Mouse (Mus musculus): Measurements from ENCODE around the gene Idh1. TPM values are rescaled to one million over a fixed set of nuclear protein-coding genes. Genes with fewer than 3 reads are reported as not detected.

Gene Idh1
- polyA plus RNA-seq, 1 experiment from 2014 or later, result 436 TPM

DNA sequence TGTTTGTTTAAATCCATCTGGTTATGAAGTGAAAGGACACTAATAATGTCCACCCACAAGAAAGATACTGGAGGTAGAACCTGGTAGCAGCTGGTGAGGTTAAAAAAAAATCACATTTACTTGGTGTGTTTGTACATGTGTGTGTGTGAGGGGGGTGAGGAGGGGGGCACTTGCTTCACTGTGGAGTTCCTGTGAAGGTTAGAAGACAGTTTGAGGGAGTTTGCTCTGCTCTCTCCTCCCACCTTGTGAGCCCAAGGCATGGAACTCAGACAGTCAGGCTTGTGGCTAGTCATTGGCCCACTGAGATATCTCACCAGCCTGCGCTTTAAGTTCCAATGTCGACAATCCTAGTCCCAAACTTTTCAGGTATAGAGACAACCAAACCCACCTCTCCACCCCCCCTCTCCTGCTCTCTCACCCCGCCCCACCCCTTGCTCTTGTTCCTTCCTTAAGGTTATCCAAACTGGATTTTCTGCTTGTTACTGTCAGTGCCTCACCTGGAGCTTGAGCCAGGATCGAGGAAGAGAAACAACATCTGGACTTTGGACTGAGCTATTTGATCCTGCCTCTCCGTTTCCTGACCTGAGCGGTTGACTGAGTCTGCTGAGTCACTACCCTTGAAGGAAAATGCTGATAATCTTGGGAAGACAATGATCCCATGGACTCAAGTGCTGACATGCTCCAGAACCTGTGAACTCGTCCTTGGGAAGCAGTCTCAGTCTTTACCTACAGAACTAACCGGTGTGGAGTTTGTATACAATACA lies 68.0 kb downstream of the Idh1 start:
- Histone ChIP-seq H3K4me3 (ENCODE audit: low read depth, low read length) (no peak overlapping the region), H3K27ac (ENCODE audit: low read depth, low read length) (no peak overlapping the region), H3K4me2 (replicated peaks; ENCODE audit: low read depth, low read length) (no peak overlapping the region), H3K9me3 (ENCODE audit: control insufficient read depth, low read length) (no peaks in the 10 kb centered on the region), H3K4me1 (replicated peaks; ENCODE audit: control insufficient read depth, insufficient read depth, low read length) (no peaks in the 10 kb centered on the region), H3K27me3 (ENCODE audit: control insufficient read depth, insufficient read depth, low read length) (no peaks in the 10 kb centered on the region), H3K9ac (ENCODE audit: low read depth, low read length) (no peak overlapping the region), H3K36me3 (ENCODE audit: control insufficient read depth, insufficient read depth, low read length) (no peaks in the 10 kb centered on the region)
- WGBS, result 82% methylated on average over 8 of the region's 8 CpGs
- ATAC-seq (ENCODE audit: low FRiP score) (no peak), DNase-seq (ENCODE audit: low spot score) (no peak)

DNA sequence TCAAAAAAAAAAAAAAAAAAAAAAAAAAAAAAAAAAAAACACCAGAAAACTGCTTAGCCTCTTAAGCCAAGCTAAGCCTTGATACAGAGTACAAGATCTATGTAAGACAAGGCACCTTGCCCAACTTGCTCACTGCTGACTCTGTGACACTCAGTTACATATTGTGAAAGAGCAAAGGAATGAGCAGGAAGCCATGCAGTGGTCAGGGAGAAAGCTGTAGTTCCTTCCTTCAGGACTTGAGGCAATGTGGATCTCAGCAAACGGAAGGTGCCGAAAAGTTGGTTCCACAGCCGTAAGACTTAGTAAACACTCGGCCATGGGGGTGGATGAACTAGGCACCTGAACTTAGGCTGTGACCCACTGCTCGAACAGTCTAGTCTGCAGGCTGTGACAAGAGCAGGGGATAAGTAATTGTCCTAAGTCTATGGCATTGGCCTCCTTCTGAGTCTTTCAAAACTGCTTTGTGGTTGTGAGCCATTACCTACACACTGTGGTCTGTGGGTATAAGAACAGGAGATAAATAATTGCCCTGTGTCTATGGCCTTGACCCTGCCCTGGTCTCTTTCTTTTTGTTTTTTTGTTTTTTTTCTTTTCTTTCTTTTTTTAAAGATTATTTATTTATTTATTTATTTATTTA lies 72.6 kb downstream of the Idh1 start:
- no peak for ATAC-seq (ENCODE audit: low FRiP score)
- no peak overlapping the region for H3K27ac ChIP-seq (ENCODE audit: low read depth, low read length)
- H3K27me3 ChIP-seq (ENCODE audit: control insufficient read depth, insufficient read depth, low read length), result no peaks in the 10 kb centered on the region
- H3K4me1 ChIP-seq (replicated peaks; ENCODE audit: control insufficient read depth, insufficient read depth, low read length), result no peaks in the 10 kb centered on the region
- 91% methylated on average over 5 of the region's 5 CpGs for WGBS
- no peak overlapping the region for H3K4me2 ChIP-seq (replicated peaks; ENCODE audit: low read depth, low read length)
- H3K36me3 ChIP-seq (ENCODE audit: control insufficient read depth, insufficient read depth, low read length), result no peaks in the 10 kb centered on the region
- no peaks in the 10 kb centered on the region for H3K9me3 ChIP-seq (ENCODE audit: control insufficient read depth, low read length)
- no peak for DNase-seq (ENCODE audit: low spot score)
- H3K9ac ChIP-seq (ENCODE audit: low read depth, low read length), result no peak overlapping the region
- H3K4me3 ChIP-seq (ENCODE audit: low read depth, low read length), result no peak overlapping the region

DNA sequence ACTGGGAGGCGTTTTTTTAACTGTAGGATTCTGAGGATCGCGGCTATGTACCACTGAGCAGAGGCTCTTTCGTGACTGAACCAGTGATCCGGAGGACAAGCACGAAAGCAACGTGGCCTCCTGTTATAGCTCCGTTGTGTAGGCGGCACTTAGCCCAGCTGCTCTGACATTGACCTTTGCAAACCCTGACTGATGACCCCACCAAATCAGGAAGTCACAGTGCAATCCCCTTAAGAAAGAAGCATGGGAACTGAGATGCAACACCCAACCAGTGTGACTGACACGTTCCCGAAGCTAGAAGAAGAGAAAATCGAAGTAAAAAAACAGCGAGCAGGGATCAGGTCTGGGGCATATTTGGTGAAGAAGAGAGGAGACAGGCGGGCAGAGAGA lies 73.5 kb downstream of the Idh1 start:
- no peak overlapping the region for H3K27ac ChIP-seq (ENCODE audit: low read depth, low read length)

DNA sequence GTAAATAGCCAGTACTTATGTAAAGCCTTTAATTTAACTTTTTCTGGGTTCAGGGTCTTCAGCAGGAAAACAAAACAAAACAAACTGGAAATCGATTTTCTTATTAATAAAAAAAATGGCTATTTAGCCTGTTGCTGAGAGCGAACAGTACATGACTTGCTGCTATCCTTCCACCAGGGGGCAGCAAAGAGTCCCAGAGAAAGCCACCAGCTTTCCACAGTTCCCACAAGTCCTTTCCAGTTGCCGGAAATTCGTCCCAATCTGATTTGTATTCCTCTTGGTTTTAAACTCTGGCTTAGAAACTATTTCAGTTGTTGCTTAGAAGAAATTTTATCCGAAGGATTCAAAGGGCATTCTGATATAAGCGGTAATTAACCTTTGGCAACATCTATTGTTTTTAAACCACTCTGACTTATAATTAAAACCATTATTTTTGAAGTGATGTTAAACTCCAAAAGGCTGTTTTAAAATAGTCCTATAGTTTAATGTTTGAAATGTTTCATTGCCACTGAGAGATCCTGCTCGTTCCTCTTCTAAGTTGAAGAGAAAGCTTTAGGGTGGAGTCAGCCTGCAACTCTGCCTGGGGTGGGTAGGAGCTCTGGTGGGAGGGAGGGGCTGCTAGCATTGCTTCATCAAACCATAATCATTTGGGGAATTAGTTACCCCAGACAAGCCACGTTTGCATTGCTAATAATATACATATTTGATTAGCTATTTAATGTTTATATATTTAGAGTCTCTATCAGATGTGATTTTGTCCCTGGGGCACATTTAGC lies 74.1 kb downstream of the Idh1 start:
- H3K4me2 ChIP-seq (replicated peaks; ENCODE audit: low read depth, low read length), result no peak overlapping the region

More for the DNA sequence above, 73.5 kb downstream of the Idh1 start:
- H3K27me3 ChIP-seq (ENCODE audit: control insufficient read depth, insufficient read depth, low read length), result no peaks in the 10 kb centered on the region
- no peak overlapping the region for H3K9ac ChIP-seq (ENCODE audit: low read depth, low read length)
- peak; percentile 20 for DNase-seq (ENCODE audit: low spot score)
- H3K4me2 ChIP-seq (replicated peaks; ENCODE audit: low read depth, low read length), result no peak overlapping the region; the same call in 1 of the 2 replicates
- WGBS, result 49% methylated on average over 14 of the region's 14 CpGs
- no peaks in the 10 kb centered on the region for H3K36me3 ChIP-seq (ENCODE audit: control insufficient read depth, insufficient read depth, low read length)
- ATAC-seq (ENCODE audit: low FRiP score), result peak; percentile 35; the same call in 1 of the 2 replicates
- no peaks in the 10 kb centered on the region for H3K4me1 ChIP-seq (replicated peaks; ENCODE audit: control insufficient read depth, insufficient read depth, low read length)
- no peak overlapping the region for H3K4me3 ChIP-seq (ENCODE audit: low read depth, low read length)
- H3K9me3 ChIP-seq (ENCODE audit: control insufficient read depth, low read length), result no peaks in the 10 kb centered on the region

DNA sequence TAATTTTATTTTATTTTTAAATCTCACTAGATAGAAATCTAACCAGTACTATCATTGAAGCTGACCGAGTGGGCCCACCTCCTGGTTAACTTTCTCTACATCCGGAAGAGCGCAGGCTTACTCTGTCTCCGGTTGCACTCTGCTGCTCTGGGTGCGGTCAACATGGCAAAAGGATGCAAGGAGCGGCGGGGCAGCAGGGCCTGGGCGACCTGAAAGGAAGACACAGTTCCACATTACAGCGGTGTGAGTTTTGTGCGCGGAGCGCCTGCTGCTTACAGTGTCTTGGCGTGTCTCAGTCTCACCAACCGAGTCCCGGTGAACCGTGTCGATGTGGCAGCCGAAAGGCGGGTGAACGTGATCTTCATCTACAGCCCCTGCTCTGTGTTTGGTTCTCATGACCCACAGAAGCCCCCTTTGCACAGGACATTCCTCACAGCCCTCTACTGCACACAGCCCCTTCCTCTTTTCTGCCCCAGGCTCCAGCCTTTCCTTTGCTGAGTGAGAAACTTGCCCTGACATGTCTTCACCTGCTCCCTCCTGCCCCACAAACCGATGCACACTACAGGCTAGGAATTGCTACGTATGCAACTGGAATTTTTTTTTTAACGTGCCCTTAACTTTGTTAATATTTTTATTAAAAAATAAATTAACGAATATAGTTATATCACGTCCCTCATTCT lies 76.4 kb downstream of the Idh1 start:
- Histone ChIP-seq H3K27me3 (ENCODE audit: control insufficient read depth, insufficient read depth, low read length) (no peaks in the 10 kb centered on the region), H3K4me3 (ENCODE audit: low read depth, low read length) (no peak overlapping the region), H3K4me2 (replicated peaks; ENCODE audit: low read depth, low read length) (no peak overlapping the region), H3K4me1 (replicated peaks; ENCODE audit: control insufficient read depth, insufficient read depth, low read length) (no peaks in the 10 kb centered on the region), H3K9me3 (ENCODE audit: control insufficient read depth, low read length) (no peaks in the 10 kb centered on the region), H3K9ac (ENCODE audit: low read depth, low read length) (no peak overlapping the region), H3K36me3 (ENCODE audit: control insufficient read depth, insufficient read depth, low read length) (no peaks in the 10 kb centered on the region), H3K27ac (ENCODE audit: low read depth, low read length) (no peak overlapping the region)
- DNase-seq (ENCODE audit: low spot score) (no peak), ATAC-seq (ENCODE audit: low FRiP score) (no peak)
- 72% methylated on average over 25 of the region's 25 CpGs for WGBS

More for the DNA sequence above, 74.1 kb downstream of the Idh1 start:
- H3K9ac ChIP-seq (ENCODE audit: low read depth, low read length), result no peak overlapping the region
- ATAC-seq (ENCODE audit: low FRiP score) (peak; percentile 73; the same call in 1 of the 2 replicates), DNase-seq (ENCODE audit: low spot score) (peak; percentile 92)
- no peaks in the 10 kb centered on the region for H3K4me1 ChIP-seq (replicated peaks; ENCODE audit: control insufficient read depth, insufficient read depth, low read length)
- no peak overlapping the region for H3K27ac ChIP-seq (ENCODE audit: low read depth, low read length)
- WGBS, result 16% methylated on average over 8 of the region's 8 CpGs
- no peaks in the 10 kb centered on the region for H3K27me3 ChIP-seq (ENCODE audit: control insufficient read depth, insufficient read depth, low read length)
- H3K9me3 ChIP-seq (ENCODE audit: control insufficient read depth, low read length), result no peaks in the 10 kb centered on the region
- H3K4me3 ChIP-seq (ENCODE audit: low read depth, low read length), result no peak overlapping the region
- H3K36me3 ChIP-seq (ENCODE audit: control insufficient read depth, insufficient read depth, low read length), result no peaks in the 10 kb centered on the region

DNA sequence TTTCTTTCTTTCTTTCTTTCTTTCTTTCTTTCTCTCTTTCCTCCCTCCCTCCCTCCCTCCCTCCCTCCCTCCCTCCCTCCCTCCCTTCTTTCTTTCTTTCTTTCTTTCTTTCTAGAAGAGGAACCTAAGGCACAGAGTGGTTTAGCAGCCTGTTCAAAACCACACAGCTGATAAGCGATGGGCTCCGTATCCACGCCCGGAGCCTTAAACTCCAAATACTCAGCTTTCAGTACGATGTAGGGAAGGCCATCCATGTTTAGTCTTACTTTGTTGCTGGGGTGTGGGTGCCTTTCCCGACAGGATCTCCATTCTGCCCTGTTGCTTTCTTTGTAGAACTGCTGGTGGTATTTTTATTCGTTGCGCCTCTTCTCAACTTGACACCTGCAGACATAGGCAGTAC lies 77.1 kb downstream of the Idh1 start:
- Histone ChIP-seq H3K27ac (ENCODE audit: low read depth, low read length) (no peak overlapping the region), H3K9ac (ENCODE audit: low read depth, low read length) (no peak overlapping the region), H3K27me3 (ENCODE audit: control insufficient read depth, insufficient read depth, low read length) (no peaks in the 10 kb centered on the region), H3K4me3 (ENCODE audit: low read depth, low read length) (no peak overlapping the region), H3K36me3 (ENCODE audit: control insufficient read depth, insufficient read depth, low read length) (no peaks in the 10 kb centered on the region), H3K4me1 (replicated peaks; ENCODE audit: control insufficient read depth, insufficient read depth, low read length) (no peaks in the 10 kb centered on the region), H3K4me2 (replicated peaks; ENCODE audit: low read depth, low read length) (no peak overlapping the region), H3K9me3 (ENCODE audit: control insufficient read depth, low read length) (no peaks in the 10 kb centered on the region)
- ATAC-seq (ENCODE audit: low FRiP score) (no peak), DNase-seq (ENCODE audit: low spot score) (no peak)
- WGBS, result 87% methylated on average over 8 of the region's 8 CpGs

Other genes with a start within 250 kb of the Idh1 start
- gene Plekhm3, start 229.7 kb downstream of the Idh1 start, polyA plus RNA-seq (2014; fragmentation: Nextera tagmentation; extraction: Ambion mirVana), result 6.8 and 9.6 TPM in 2 replicates
- gene Akr1cl, start 153.7 kb downstream of the Idh1 start, polyA plus RNA-seq (2014; fragmentation: Nextera tagmentation; extraction: Ambion mirVana), result 0.36 and 0.68 TPM in 2 replicates
- gene Cryge, start 135.4 kb downstream of the Idh1 start, polyA plus RNA-seq (2014; fragmentation: Nextera tagmentation; extraction: Ambion mirVana), result 0.33 TPM in 1 of 2 replicates, not detected in the other
- gene Crygd, start 123.0 kb downstream of the Idh1 start, polyA plus RNA-seq (2014; fragmentation: Nextera tagmentation; extraction: Ambion mirVana), result not detected in 2 replicates
- gene Crygc, start 112.8 kb downstream of the Idh1 start, polyA plus RNA-seq (2014; fragmentation: Nextera tagmentation; extraction: Ambion mirVana), result not detected in 2 replicates
- gene Crygb, start 104.2 kb downstream of the Idh1 start, polyA plus RNA-seq (2014; fragmentation: Nextera tagmentation; extraction: Ambion mirVana), result not detected in 2 replicates
- gene Cryga, start 83.1 kb downstream of the Idh1 start, polyA plus RNA-seq (2014; fragmentation: Nextera tagmentation; extraction: Ambion mirVana), result not detected in 2 replicates
- gene Gm28845, start 66.9 kb downstream of the Idh1 start, polyA plus RNA-seq (2014; fragmentation: Nextera tagmentation; extraction: Ambion mirVana), result not detected in 2 replicates
- 0.22 TPM in 1 of 2 replicates, not detected in the other for gene D630023F18Rik, start 63.3 kb downstream of the Idh1 start, polyA plus RNA-seq (2014; fragmentation: Nextera tagmentation; extraction: Ambion mirVana)
- gene Pikfyve, start 183 bp upstream of the Idh1 start, polyA plus RNA-seq (2014; fragmentation: Nextera tagmentation; extraction: Ambion mirVana), result 23.9 and 29.0 TPM in 2 replicates
- gene Pth2r, start 95.6 kb upstream of the Idh1 start, polyA plus RNA-seq (2014; fragmentation: Nextera tagmentation; extraction: Ambion mirVana), result 0.34 and 1.5 TPM in 2 replicates